Mouse (Mus musculus): Measurements from ENCODE around the gene Fam196b. TPM values are rescaled to one million over a fixed set of nuclear protein-coding genes. Genes with fewer than 3 reads are reported as not detected.

The Fam196b gene
- polyA plus RNA-seq, 1 experiment: 0.08 TPM

DNA sequence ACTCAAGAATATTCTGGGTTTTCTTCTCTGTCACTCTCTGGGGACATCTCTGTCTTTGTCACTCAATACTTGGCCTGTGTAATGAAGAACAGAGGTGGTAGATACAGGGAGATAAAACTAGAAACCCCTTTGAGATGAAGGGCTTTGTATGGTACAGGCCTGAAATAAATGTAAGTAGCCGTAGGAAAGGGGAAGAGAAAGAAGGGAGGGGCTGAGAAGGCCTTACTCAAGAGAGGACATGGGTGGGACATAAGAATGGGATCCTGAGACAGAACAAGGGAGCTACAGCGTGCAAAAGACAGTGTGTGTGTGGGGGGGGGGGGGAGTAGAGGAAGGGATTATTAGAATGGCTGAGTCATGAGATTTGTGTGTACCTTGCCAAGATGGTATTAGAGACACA, 5.3 kb upstream of the Fam196b start:
- TF ChIP-seq POLR2A (IDR thresholded peaks at IDR 0.05; ENCODE audit: low read depth, low read length) (no peak), CTCF (conservative IDR thresholded peaks at IDR 0.05; ENCODE audit: insufficient read depth, insufficient read length, low read depth, low read length) (no peak)
- H3K4me3 ChIP-seq (ENCODE audit: insufficient read depth, low read depth, low read length): no peak overlapping the region
- no peaks in the 10 kb centered on the region for H3K36me3 ChIP-seq (ENCODE audit: control insufficient read depth, insufficient read depth, low read length)
- H3K4me1 ChIP-seq (ENCODE audit: control insufficient read depth, insufficient read depth, low read length): no peaks in the 10 kb centered on the region
- H3K27me3 ChIP-seq (replicated peaks; ENCODE audit: control insufficient read depth, insufficient read depth, low read length): no peaks in the 10 kb centered on the region
- H3K27ac ChIP-seq (ENCODE audit: insufficient read depth, low read depth, low read length): no peak overlapping the region
- no peak for DNase-seq
- 63% methylated on average over 2 of the region's 2 CpGs for WGBS

DNA sequence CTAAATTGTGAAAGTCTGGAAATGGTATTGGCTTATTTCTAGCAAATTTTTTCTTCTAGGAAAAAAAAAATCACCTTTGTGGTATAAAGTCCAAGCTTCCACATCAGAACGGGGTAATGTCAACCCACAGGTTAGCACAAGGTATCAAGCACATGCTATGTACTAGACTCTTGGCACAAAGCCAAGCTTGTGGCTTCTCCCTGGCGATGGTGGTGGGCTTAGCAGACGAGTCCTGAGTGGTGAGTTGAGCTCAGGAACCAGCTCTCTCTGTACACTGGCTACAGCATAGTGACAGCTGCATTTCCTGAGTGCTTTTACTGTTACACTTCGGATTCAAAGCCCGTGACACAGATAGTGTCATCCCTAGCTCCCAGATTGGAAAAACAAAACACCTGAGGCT, 2.9 kb upstream of the Fam196b start:
- H3K4me3 ChIP-seq (ENCODE audit: insufficient read depth, low read depth, low read length): no peak overlapping the region
- TF ChIP-seq CTCF (conservative IDR thresholded peaks at IDR 0.05; ENCODE audit: insufficient read depth, insufficient read length, low read depth, low read length): no peak
- no peak for TF ChIP-seq POLR2A (IDR thresholded peaks at IDR 0.05; ENCODE audit: low read depth, low read length)
- H3K27ac ChIP-seq (ENCODE audit: insufficient read depth, low read depth, low read length): no peak overlapping the region
- H3K36me3 ChIP-seq (ENCODE audit: control insufficient read depth, insufficient read depth, low read length): no peaks in the 10 kb centered on the region
- 49% methylated on average over 5 of the region's 5 CpGs for WGBS
- DNase-seq: no peak
- peaks cover 2% of the 10 kb centered on the region; the same call in 1 of the 2 replicates for H3K27me3 ChIP-seq (replicated peaks; ENCODE audit: control insufficient read depth, insufficient read depth, low read length)
- H3K4me1 ChIP-seq (ENCODE audit: control insufficient read depth, insufficient read depth, low read length): no peaks in the 10 kb centered on the region

DNA sequence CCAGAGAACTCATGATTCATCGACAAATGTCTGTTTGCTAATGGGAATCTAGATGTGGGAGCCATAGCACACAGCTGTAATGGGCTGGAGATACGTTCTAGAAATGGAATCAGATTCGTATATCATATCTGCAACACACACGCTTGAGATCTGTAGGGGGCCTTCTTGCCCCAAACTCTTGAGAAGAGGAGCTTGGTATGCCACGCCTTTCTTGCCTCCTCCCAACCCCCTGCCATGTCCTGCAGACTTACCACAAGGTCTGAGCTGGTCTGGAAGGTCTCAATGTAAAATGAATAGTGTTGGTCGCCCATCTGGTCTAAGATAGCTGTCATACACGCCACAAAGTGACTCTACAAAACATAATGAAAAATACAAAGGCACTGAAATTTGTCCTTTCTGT, 2.4 kb upstream of the Fam196b start:
- Histone ChIP-seq H3K4me3 (ENCODE audit: insufficient read depth, low read depth, low read length) (no peak overlapping the region), H3K27ac (ENCODE audit: insufficient read depth, low read depth, low read length) (no peak overlapping the region), H3K4me1 (ENCODE audit: control insufficient read depth, insufficient read depth, low read length) (no peaks in the 10 kb centered on the region), H3K27me3 (replicated peaks; ENCODE audit: control insufficient read depth, insufficient read depth, low read length) (peaks cover 2% of the 10 kb centered on the region; the same call in 1 of the 2 replicates), H3K36me3 (ENCODE audit: control insufficient read depth, insufficient read depth, low read length) (no peaks in the 10 kb centered on the region)
- 72% methylated on average over 7 of the region's 7 CpGs for WGBS
- no peak for TF ChIP-seq POLR2A (IDR thresholded peaks at IDR 0.05; ENCODE audit: low read depth, low read length)
- DNase-seq: no peak

DNA sequence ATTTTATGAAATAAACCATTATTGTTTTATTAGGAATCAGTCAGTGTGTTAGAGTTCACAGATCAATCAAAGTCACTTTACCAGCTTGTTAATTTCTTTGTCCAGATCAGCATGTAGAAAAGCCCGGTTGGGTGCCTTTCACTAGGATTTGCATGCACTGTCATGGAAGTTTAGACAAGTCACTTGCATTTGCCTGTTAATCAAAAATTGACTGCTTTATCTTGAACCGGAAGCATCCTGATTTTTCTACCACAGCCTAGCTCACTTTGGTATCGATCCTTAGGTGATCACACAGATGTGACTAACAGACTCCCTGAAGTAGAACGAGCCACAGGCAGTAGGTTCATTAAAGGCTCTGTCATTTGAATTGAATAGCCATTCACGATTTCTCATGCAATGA, 761 bp downstream of the Fam196b start:
- no peak overlapping the region for H3K4me3 ChIP-seq (ENCODE audit: insufficient read depth, low read depth, low read length)
- H3K4me1 ChIP-seq (ENCODE audit: control insufficient read depth, insufficient read depth, low read length): no peaks in the 10 kb centered on the region
- DNase-seq: no peak
- H3K27ac ChIP-seq (ENCODE audit: insufficient read depth, low read depth, low read length): no peak overlapping the region
- no peak for TF ChIP-seq POLR2A (IDR thresholded peaks at IDR 0.05; ENCODE audit: low read depth, low read length)
- no peaks in the 10 kb centered on the region for H3K36me3 ChIP-seq (ENCODE audit: control insufficient read depth, insufficient read depth, low read length)
- WGBS: 18% methylated on average over 5 of the region's 5 CpGs
- peaks cover 2% of the 10 kb centered on the region; the same call in 1 of the 2 replicates for H3K27me3 ChIP-seq (replicated peaks; ENCODE audit: control insufficient read depth, insufficient read depth, low read length)

DNA sequence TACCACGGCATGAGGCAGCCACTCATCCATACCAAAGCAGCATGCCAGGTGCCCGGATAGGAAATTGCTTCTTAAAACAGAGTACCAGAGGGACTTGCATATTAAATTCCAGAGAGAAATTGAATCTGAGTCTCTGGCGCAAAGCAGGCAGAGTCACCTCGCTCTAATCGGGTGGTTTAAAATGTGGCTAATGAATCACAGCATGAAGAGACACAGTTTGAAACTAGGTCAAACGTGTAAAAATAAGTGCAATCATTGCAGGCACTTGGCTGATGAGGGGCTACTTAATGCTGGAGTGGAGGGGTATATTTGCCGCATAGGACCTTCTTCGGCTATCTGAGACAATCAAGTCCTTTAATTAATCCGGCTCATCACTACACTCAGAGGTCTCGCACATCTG, 1.6 kb downstream of the Fam196b start:
- H3K36me3 ChIP-seq (ENCODE audit: control insufficient read depth, insufficient read depth, low read length): no peaks in the 10 kb centered on the region
- peaks cover 2% of the 10 kb centered on the region; the same call in 1 of the 2 replicates for H3K27me3 ChIP-seq (replicated peaks; ENCODE audit: control insufficient read depth, insufficient read depth, low read length)
- no peak overlapping the region for H3K27ac ChIP-seq (ENCODE audit: insufficient read depth, low read depth, low read length)
- no peak for DNase-seq
- no peaks in the 10 kb centered on the region for H3K4me1 ChIP-seq (ENCODE audit: control insufficient read depth, insufficient read depth, low read length)
- TF ChIP-seq POLR2A (IDR thresholded peaks at IDR 0.05; ENCODE audit: low read depth, low read length) (no peak), CTCF (conservative IDR thresholded peaks at IDR 0.05; ENCODE audit: insufficient read depth, insufficient read length, low read depth, low read length) (no peak)
- WGBS: 44% methylated on average over 10 of the region's 10 CpGs
- H3K4me3 ChIP-seq (ENCODE audit: insufficient read depth, low read depth, low read length): no peak overlapping the region

DNA sequence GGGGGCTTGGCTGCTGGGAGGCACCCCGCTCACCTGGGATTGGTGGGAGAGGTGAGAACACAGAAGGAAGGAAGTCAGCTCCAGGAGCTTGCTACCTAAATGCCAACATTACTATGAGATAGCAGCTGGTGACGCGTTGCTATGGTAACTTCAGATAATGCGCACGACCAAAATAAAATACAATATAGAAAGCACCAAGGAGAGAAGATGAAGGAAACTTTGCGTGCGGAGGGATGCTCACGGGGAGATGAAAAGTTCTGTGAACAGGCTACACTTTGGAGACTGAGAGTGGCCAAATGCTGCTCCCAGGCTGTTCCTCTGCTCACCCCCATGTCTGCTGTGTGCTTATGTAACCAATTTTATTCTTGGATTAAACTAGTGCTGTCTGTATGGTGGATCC, 2.4 kb downstream of the Fam196b start:
- Histone ChIP-seq H3K36me3 (ENCODE audit: control insufficient read depth, insufficient read depth, low read length) (no peaks in the 10 kb centered on the region), H3K4me1 (ENCODE audit: control insufficient read depth, insufficient read depth, low read length) (no peaks in the 10 kb centered on the region), H3K4me3 (ENCODE audit: insufficient read depth, low read depth, low read length) (no peak overlapping the region), H3K27ac (ENCODE audit: insufficient read depth, low read depth, low read length) (no peak overlapping the region), H3K27me3 (replicated peaks; ENCODE audit: control insufficient read depth, insufficient read depth, low read length) (peaks cover 2% of the 10 kb centered on the region; the same call in 1 of the 2 replicates)
- WGBS: 91% methylated on average over 8 of the region's 8 CpGs
- TF ChIP-seq POLR2A (IDR thresholded peaks at IDR 0.05; ENCODE audit: low read depth, low read length) (no peak), CTCF (conservative IDR thresholded peaks at IDR 0.05; ENCODE audit: insufficient read depth, insufficient read length, low read depth, low read length) (no peak)
- no peak for DNase-seq

DNA sequence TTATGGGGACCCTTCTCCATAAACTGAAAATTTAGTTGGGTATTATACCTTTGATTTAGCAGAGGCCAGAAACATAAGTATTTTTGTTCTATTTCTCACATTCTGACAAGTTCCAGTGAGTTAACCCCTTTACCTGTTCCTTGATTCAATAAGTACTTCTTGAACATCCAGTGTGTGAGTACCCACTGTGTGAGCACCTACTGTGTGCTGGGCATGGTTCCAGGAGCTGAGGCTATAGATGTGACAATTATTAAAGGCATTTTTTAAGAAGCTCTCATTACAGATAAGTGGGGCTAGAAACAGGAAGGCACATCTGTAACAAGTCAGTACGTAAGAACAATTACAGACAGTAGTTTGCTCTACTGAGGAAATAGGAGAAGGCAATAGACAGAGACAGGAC, 4.7 kb downstream of the Fam196b start:
- H3K27ac ChIP-seq (ENCODE audit: insufficient read depth, low read depth, low read length): no peak overlapping the region
- H3K36me3 ChIP-seq (ENCODE audit: control insufficient read depth, insufficient read depth, low read length): no peaks in the 10 kb centered on the region
- TF ChIP-seq CTCF (conservative IDR thresholded peaks at IDR 0.05; ENCODE audit: insufficient read depth, insufficient read length, low read depth, low read length) (no peak), POLR2A (IDR thresholded peaks at IDR 0.05; ENCODE audit: low read depth, low read length) (no peak)
- peaks cover 2% of the 10 kb centered on the region; the same call in 1 of the 2 replicates for H3K27me3 ChIP-seq (replicated peaks; ENCODE audit: control insufficient read depth, insufficient read depth, low read length)
- no peak overlapping the region for H3K4me3 ChIP-seq (ENCODE audit: insufficient read depth, low read depth, low read length)
- H3K4me1 ChIP-seq (ENCODE audit: control insufficient read depth, insufficient read depth, low read length): no peaks in the 10 kb centered on the region
- WGBS: 68% methylated on average over 1 of the region's 1 CpGs
- no peak for DNase-seq

DNA sequence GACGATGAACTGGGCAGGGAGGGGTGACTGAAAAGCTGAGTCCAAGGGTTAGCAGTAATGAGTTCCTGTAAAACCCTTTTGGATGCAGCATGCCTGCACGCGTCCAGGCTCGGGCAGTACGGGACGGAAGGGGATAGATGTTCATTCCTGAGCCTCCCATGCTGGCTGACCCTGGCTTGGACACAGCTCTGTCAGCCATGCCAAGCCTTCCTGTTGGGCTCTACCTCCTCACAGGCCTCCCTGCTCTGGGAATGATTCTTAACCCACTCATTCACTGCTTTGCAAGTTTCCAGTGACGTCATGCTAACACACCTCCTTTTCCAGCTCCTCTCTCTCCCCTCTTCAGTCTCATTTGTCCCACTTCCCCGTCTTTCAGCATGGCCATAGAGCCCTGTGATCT, 9.0 kb downstream of the Fam196b start:
- H3K27me3 ChIP-seq (replicated peaks; ENCODE audit: control insufficient read depth, insufficient read depth, low read length): no peaks in the 10 kb centered on the region
- 62% methylated on average over 8 of the region's 8 CpGs for WGBS
- no peak overlapping the region for H3K4me3 ChIP-seq (ENCODE audit: insufficient read depth, low read depth, low read length)
- H3K36me3 ChIP-seq (ENCODE audit: control insufficient read depth, insufficient read depth, low read length): no peaks in the 10 kb centered on the region
- no peak for DNase-seq
- TF ChIP-seq POLR2A (IDR thresholded peaks at IDR 0.05; ENCODE audit: low read depth, low read length): no peak
- no peak for TF ChIP-seq CTCF (conservative IDR thresholded peaks at IDR 0.05; ENCODE audit: insufficient read depth, insufficient read length, low read depth, low read length)
- no peak overlapping the region for H3K27ac ChIP-seq (ENCODE audit: insufficient read depth, low read depth, low read length)
- no peaks in the 10 kb centered on the region for H3K4me1 ChIP-seq (ENCODE audit: control insufficient read depth, insufficient read depth, low read length)
